Mouse (Mus musculus): ENCODE measurements around the gene Ift57. TPM values are rescaled to one million over a fixed set of nuclear protein-coding genes. Genes with fewer than 3 reads are reported as not detected.
A peak's percentile ranks its signal among the peaks of the same experiment; 100 is the strongest.

Ift57 gene
- total and polyA plus RNA-seq, 3 experiments, result 17.4 to 52.3 (median 30.8) TPM

GRCm38 (mm10) chr16:49753318-49753717 is 54.3 kb downstream of the Ift57 start:
- H3K9me3 ChIP-seq (replicated peaks), result no peaks in the 10 kb centered on the region
- H3K27me3 ChIP-seq (ENCODE audit: insufficient read depth, low read length), result no peaks in the 10 kb centered on the region
- peaks cover 45% of the 10 kb centered on the region for H3K36me3 ChIP-seq (replicated peaks)
- TF ChIP-seq GATA2 (IDR thresholded peaks at IDR 0.05; ENCODE audit: borderline replicate concordance, low read depth, low read length) (no peak), POLR2AphosphoS5 (IDR thresholded peaks at IDR 0.05; ENCODE audit: insufficient replicate concordance, low read depth, low read length) (no peak)
- H3K4me3 ChIP-seq (ENCODE audit: low read depth, low read length), result no peak overlapping the region
- H3K4me1 ChIP-seq (ENCODE audit: insufficient read depth, low read depth, low read length), result peaks cover 15% of the 10 kb centered on the region
- no peak for DNase-seq (ENCODE audit: low spot score)
- ATAC-seq (ENCODE audit: extremely low read depth, insufficient number of reproducible peaks, low FRiP score, poor library complexity, severe bottlenecking), result no peak

- TF ChIP-seq CTCF (IDR thresholded peaks at IDR 0.05; ENCODE audit: low read depth, low read length) (no peak), GATA1 (IDR thresholded peaks at IDR 0.05; ENCODE audit: borderline replicate concordance, low read length) (no peak), TAL1 (conservative IDR thresholded peaks at IDR 0.05; ENCODE audit: low read depth, low read length) (no peak), GATA2 (IDR thresholded peaks at IDR 0.05; ENCODE audit: borderline replicate concordance, low read depth, low read length) (no peak), POLR2AphosphoS5 (IDR thresholded peaks at IDR 0.05; ENCODE audit: insufficient replicate concordance, low read depth, low read length) (no peak)
- ATAC-seq (ENCODE audit: extremely low read depth, insufficient number of reproducible peaks, low FRiP score, poor library complexity, severe bottlenecking) (no peak), DNase-seq (ENCODE audit: low spot score) (no peak)
- Histone ChIP-seq H3K36me3 (replicated peaks) (peaks cover 66% of the 10 kb centered on the region), H3K4me1 (ENCODE audit: insufficient read depth, low read depth, low read length) (peaks cover 10% of the 10 kb centered on the region), H3K4me3 (ENCODE audit: low read depth, low read length) (no peak overlapping the region), H3K9me3 (replicated peaks) (no peaks in the 10 kb centered on the region), H3K27me3 (ENCODE audit: insufficient read depth, low read length) (no peaks in the 10 kb centered on the region)
Measured at GRCm38 (mm10) chr16:49760517-49761203, 61.6 kb downstream of the Ift57 start.

GRCm38 (mm10) chr16:49761981-49762380 is 62.9 kb downstream of the Ift57 start:
- ATAC-seq (ENCODE audit: extremely low read depth, insufficient number of reproducible peaks, low FRiP score, poor library complexity, severe bottlenecking) (no peak), DNase-seq (ENCODE audit: low spot score) (no peak)
- Histone ChIP-seq H3K9me3 (replicated peaks) (no peaks in the 10 kb centered on the region), H3K27me3 (ENCODE audit: insufficient read depth, low read length) (no peaks in the 10 kb centered on the region), H3K4me3 (ENCODE audit: low read depth, low read length) (no peak overlapping the region), H3K4me1 (ENCODE audit: insufficient read depth, low read depth, low read length) (peaks cover 21% of the 10 kb centered on the region), H3K36me3 (replicated peaks) (peaks cover 64% of the 10 kb centered on the region)
- no peak for TF ChIP-seq GATA1 (IDR thresholded peaks at IDR 0.05; ENCODE audit: borderline replicate concordance, low read length)
- TF ChIP-seq GATA2 (IDR thresholded peaks at IDR 0.05; ENCODE audit: borderline replicate concordance, low read depth, low read length), result no peak
- TF ChIP-seq CTCF (IDR thresholded peaks at IDR 0.05; ENCODE audit: low read depth, low read length), result no peak
- TF ChIP-seq POLR2AphosphoS5 (IDR thresholded peaks at IDR 0.05; ENCODE audit: insufficient replicate concordance, low read depth, low read length), result no peak
- no peak for TF ChIP-seq TAL1 (conservative IDR thresholded peaks at IDR 0.05; ENCODE audit: low read depth, low read length)

GRCm38 (mm10) chr16:49766326-49766725 is 67.3 kb downstream of the Ift57 start:
- H3K36me3 ChIP-seq (replicated peaks), result peaks cover 41% of the 10 kb centered on the region
- peaks cover 49% of the 10 kb centered on the region for H3K4me1 ChIP-seq (ENCODE audit: insufficient read depth, low read depth, low read length)
- no peaks in the 10 kb centered on the region for H3K9me3 ChIP-seq (replicated peaks)
- ATAC-seq (ENCODE audit: extremely low read depth, insufficient number of reproducible peaks, low FRiP score, poor library complexity, severe bottlenecking) (no peak; the same call in 1 of the 2 replicates), DNase-seq (ENCODE audit: low spot score) (no peak)
- TF ChIP-seq POLR2AphosphoS5 (IDR thresholded peaks at IDR 0.05; ENCODE audit: insufficient replicate concordance, low read depth, low read length), result no peak
- TF ChIP-seq CTCF (IDR thresholded peaks at IDR 0.05; ENCODE audit: low read depth, low read length), result peak; percentile 22; the same call in 1 of the 2 replicates
- no peak overlapping the region for H3K4me3 ChIP-seq (ENCODE audit: low read depth, low read length)
- H3K27me3 ChIP-seq (ENCODE audit: insufficient read depth, low read length), result no peaks in the 10 kb centered on the region

- Histone ChIP-seq H3K9me3 (replicated peaks) (no peaks in the 10 kb centered on the region), H3K36me3 (replicated peaks) (peaks cover 24% of the 10 kb centered on the region), H3K4me3 (ENCODE audit: low read depth, low read length) (0 out of 2 replicates have a peak overlapping the region, but pooled peaks have one; percentile 20), H3K27me3 (ENCODE audit: insufficient read depth, low read length) (no peaks in the 10 kb centered on the region), H3K4me1 (ENCODE audit: insufficient read depth, low read depth, low read length) (peaks cover 69% of the 10 kb centered on the region)
- no peak for ATAC-seq (ENCODE audit: extremely low read depth, insufficient number of reproducible peaks, low FRiP score, poor library complexity, severe bottlenecking)
- TF ChIP-seq GATA2 (IDR thresholded peaks at IDR 0.05; ENCODE audit: borderline replicate concordance, low read depth, low read length) (no peak), GATA1 (IDR thresholded peaks at IDR 0.05; ENCODE audit: borderline replicate concordance, low read length) (no peak), CTCF (IDR thresholded peaks at IDR 0.05; ENCODE audit: low read depth, low read length) (no peak), POLR2AphosphoS5 (IDR thresholded peaks at IDR 0.05; ENCODE audit: insufficient replicate concordance, low read depth, low read length) (no peak), TAL1 (conservative IDR thresholded peaks at IDR 0.05; ENCODE audit: low read depth, low read length) (no peak)
- DNase-seq (ENCODE audit: low spot score), result no peak
Measured at GRCm38 (mm10) chr16:49768491-49769031, 69.5 kb downstream of the Ift57 start.

GRCm38 (mm10) chr16:49769831-49770261 is 70.8 kb downstream of the Ift57 start:
- Histone ChIP-seq H3K36me3 (replicated peaks) (peaks cover 11% of the 10 kb centered on the region), H3K27me3 (ENCODE audit: insufficient read depth, low read length) (no peaks in the 10 kb centered on the region), H3K4me3 (ENCODE audit: low read depth, low read length) (no peak overlapping the region; the same call in 1 of the 2 replicates), H3K4me1 (ENCODE audit: insufficient read depth, low read depth, low read length) (peaks cover 82% of the 10 kb centered on the region), H3K9me3 (replicated peaks) (no peaks in the 10 kb centered on the region)
- ATAC-seq (ENCODE audit: extremely low read depth, insufficient number of reproducible peaks, low FRiP score, poor library complexity, severe bottlenecking) (peak; percentile 57), DNase-seq (ENCODE audit: low spot score) (no peak)
- TF ChIP-seq GATA1 (IDR thresholded peaks at IDR 0.05; ENCODE audit: borderline replicate concordance, low read length) (no peak), GATA2 (IDR thresholded peaks at IDR 0.05; ENCODE audit: borderline replicate concordance, low read depth, low read length) (no peak), POLR2AphosphoS5 (IDR thresholded peaks at IDR 0.05; ENCODE audit: insufficient replicate concordance, low read depth, low read length) (no peak), TAL1 (conservative IDR thresholded peaks at IDR 0.05; ENCODE audit: low read depth, low read length) (peak; percentile 18; the same call in 1 of the 2 replicates), CTCF (IDR thresholded peaks at IDR 0.05; ENCODE audit: low read depth, low read length) (no peak)
